Mouse (Mus musculus): ENCODE data around the gene Cdrt4. TPM values are rescaled to one million over a fixed set of nuclear protein-coding genes. Genes with fewer than 3 reads are reported as not detected.
A peak's percentile ranks its signal among the peaks of the same experiment; 100 is the strongest.

The Cdrt4 gene
- polyA plus RNA-seq, 1 experiment from 2014 or later, result not detected

DNA sequence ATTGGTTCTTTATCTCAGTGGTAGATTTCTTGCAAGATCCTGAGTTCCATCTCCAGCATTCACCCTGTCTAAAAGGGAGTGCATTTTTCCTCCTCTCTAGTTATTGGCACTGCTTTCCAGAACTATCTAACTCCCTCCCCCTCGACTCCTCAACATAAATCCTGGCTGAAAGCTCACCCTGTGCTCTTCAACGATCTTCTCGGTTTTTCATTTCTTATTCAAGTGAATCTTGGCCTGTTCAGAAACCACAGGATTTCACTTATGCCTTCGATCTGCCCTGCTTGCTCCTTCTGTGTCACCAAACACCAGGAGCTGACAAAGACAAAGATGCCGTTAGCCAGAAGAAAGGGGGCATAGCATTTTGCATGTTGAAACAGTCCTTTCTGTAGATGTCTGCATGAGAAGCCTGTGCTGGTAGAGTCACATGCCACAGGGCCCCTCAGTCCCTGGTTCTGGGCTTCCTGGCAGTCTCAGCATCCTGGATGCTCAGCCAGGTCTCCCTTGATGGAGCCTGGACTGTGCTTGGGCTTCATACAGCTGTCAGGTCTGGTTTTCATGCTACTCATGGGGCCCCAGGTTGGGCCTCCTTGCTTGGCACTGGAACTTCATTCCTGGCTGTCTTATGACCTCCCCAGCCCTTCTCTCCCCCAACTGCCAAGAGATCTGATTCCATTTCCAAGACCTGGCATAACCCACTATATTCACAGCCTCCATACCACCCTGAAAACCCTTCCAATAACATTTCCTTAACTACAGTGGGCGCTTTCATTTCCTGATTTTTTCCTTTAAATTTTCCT is 30.8 kb upstream of the Cdrt4 start:
- Histone ChIP-seq H3K27me3 (ENCODE audit: insufficient read depth, low read length) (no peaks in the 10 kb centered on the region), H3K36me3 (ENCODE audit: insufficient read depth, low read length) (no peaks in the 10 kb centered on the region), H3K4me2 (replicated peaks; ENCODE audit: low read depth, low read length) (peak overlapping the region; percentile 50; the same call in 1 of the 2 replicates), H3K4me3 (ENCODE audit: low read length) (no peak overlapping the region), H3K27ac (ENCODE audit: low read length) (peak overlapping the region; percentile 66), H3K4me1 (ENCODE audit: insufficient read depth, low read length) (peaks cover 8% of the 10 kb centered on the region; the same call in 1 of the 2 replicates), H3K9me3 (ENCODE audit: low read length) (no peaks in the 10 kb centered on the region), H3K9ac (replicated peaks; ENCODE audit: low read length) (peak overlapping the region; percentile 49)
- no peak for ATAC-seq (ENCODE audit: low FRiP score, low TSS enrichment)
- 46% methylated on average over 6 of the region's 6 CpGs for WGBS

DNA sequence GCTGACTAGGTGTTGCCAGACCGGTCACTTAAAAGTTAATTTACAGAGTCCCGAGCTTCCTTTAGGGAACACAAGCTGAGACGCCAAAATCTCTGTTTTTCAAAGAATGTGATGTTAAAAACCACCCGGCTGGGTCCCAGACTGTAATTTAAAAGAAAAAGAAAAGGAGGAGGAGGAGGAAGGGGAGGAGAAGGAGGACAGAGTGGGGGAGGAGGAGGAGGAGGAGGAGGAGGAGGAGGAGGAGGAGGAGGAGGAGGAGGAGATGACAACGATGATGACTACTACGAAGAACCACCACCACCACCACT is 30.3 kb upstream of the Cdrt4 start:
- no peaks in the 10 kb centered on the region for H3K9me3 ChIP-seq (ENCODE audit: low read length)
- H3K27ac ChIP-seq (ENCODE audit: low read length), result peak overlapping the region; percentile 66
- H3K4me1 ChIP-seq (ENCODE audit: insufficient read depth, low read length), result peaks cover 8% of the 10 kb centered on the region; the same call in 1 of the 2 replicates
- H3K4me2 ChIP-seq (replicated peaks; ENCODE audit: low read depth, low read length), result peak overlapping the region; percentile 50
- 12% methylated on average over 6 of the region's 6 CpGs for WGBS
- no peaks in the 10 kb centered on the region for H3K27me3 ChIP-seq (ENCODE audit: insufficient read depth, low read length)
- peak; percentile 17; the same call in 1 of the 2 replicates for ATAC-seq (ENCODE audit: low FRiP score, low TSS enrichment)
- no peaks in the 10 kb centered on the region for H3K36me3 ChIP-seq (ENCODE audit: insufficient read depth, low read length)
- no peak overlapping the region for H3K9ac ChIP-seq (replicated peaks; ENCODE audit: low read length)
- H3K4me3 ChIP-seq (ENCODE audit: low read length), result peak overlapping the region; percentile 23

DNA sequence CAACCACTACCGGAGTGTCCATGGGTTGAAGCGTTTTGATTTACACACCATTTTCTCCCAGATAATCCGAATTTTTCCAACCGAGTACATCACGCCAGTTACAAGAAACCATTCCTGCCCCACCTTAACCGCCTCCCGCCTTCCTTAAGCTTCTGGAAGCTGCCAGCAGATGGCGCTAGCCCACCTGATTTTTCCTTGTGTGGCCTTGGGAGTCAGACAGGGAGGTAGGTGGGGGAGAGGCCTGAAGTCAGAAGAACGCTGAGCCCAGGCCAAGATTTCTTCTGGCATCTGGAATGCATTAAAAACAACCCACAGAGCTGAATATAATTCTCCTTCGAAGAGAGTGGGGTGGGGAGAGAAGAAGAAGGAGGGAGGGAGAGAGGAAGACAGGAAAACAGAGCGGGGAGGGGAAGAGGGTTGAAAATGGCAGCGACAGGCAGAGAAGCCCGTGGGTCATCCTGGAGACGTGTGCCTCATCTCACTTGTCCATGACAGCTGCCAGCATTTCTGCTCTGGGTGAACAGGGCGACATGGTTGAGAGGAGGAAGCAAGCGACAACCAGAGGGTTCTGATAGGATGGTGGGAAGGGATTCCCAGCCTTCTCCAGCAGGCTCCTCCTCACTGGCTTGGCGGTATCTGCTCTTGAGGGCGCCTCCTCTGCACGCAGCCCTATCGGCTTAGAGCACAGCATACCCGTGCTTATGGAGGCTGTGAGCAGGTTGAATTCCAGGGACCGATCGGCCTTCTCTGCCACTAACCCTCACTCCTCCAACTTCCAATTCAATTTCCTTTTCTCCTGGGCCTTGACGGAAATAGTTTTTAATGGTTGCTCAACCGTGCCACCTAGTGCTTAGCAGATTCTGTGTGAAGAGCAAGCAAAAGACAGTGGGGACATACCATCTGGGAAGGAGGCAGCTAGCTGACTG is 29.7 kb upstream of the Cdrt4 start:
- Histone ChIP-seq H3K4me2 (replicated peaks; ENCODE audit: low read depth, low read length) (peak overlapping the region; percentile 50), H3K36me3 (ENCODE audit: insufficient read depth, low read length) (no peaks in the 10 kb centered on the region), H3K9me3 (ENCODE audit: low read length) (no peaks in the 10 kb centered on the region), H3K4me1 (ENCODE audit: insufficient read depth, low read length) (peaks cover 8% of the 10 kb centered on the region; the same call in 1 of the 2 replicates), H3K27ac (ENCODE audit: low read length) (peak overlapping the region; percentile 93), H3K9ac (replicated peaks; ENCODE audit: low read length) (peak overlapping the region; percentile 56), H3K27me3 (ENCODE audit: insufficient read depth, low read length) (no peaks in the 10 kb centered on the region), H3K4me3 (ENCODE audit: low read length) (peak overlapping the region; percentile 23)
- 14% methylated on average over 25 of the region's 25 CpGs for WGBS
- peak; percentile 94 for ATAC-seq (ENCODE audit: low FRiP score, low TSS enrichment)

DNA sequence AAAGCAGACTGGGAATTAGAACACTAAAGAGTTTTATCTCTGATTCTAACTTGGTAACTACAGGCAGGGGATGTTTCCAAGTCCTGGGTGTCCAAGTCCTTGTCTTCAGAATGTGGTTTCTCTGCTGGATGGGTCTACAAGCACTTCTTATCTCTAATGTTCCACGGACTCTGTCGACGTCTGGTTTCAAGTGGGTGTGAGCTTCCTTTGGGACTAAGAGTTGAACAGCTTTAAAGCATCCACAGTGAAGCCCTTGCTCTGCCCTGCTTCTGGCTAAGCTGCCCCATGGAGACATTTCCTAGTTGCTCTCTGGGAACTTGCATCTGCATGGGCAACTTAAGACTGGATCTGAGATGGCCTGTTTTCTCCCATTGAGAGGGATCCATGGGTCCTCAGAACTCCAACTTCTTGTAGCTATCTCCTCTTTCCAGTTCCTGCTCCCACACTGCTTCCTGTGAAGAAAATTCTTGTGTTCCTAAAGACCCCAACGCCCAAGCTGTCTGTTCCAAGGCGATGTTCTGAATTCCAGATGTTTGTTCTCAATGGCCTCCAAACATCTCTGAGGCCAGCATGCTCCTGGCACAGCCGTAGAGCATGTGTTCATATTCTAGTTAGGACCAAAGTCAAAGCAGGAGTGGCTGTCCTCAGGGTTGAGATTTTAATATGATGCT is 26.8 kb upstream of the Cdrt4 start:
- WGBS, result 72% methylated on average over 6 of the region's 6 CpGs
- Histone ChIP-seq H3K27ac (ENCODE audit: low read length) (no peak overlapping the region), H3K4me1 (ENCODE audit: insufficient read depth, low read length) (peaks cover 8% of the 10 kb centered on the region; the same call in 1 of the 2 replicates), H3K9ac (replicated peaks; ENCODE audit: low read length) (no peak overlapping the region), H3K36me3 (ENCODE audit: insufficient read depth, low read length) (no peaks in the 10 kb centered on the region), H3K4me2 (replicated peaks; ENCODE audit: low read depth, low read length) (no peak overlapping the region), H3K9me3 (ENCODE audit: low read length) (peaks cover 6% of the 10 kb centered on the region; the same call in 1 of the 2 replicates), H3K27me3 (ENCODE audit: insufficient read depth, low read length) (no peaks in the 10 kb centered on the region), H3K4me3 (ENCODE audit: low read length) (no peak overlapping the region)
- ATAC-seq (ENCODE audit: low FRiP score, low TSS enrichment), result no peak

DNA sequence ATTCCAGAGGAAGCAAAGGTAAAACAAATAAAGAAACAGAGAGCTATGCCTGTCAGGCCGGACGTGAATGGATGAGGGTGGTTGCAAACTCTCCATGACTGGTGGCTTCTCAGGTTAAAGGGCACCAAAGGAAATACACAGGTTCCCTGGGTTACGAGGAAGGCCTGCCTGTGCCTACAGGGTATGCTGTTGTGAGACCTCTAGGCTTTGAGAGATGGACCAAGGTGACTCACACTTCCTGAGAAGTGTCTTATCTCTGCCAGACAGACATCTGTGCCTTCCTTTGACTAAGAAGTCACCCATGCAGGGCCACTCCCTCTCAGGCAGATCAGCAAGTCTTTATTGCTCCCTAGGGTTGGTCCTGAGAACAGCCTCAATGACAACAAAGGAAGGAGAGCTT is 21.2 kb upstream of the Cdrt4 start:
- no peaks in the 10 kb centered on the region for H3K36me3 ChIP-seq (ENCODE audit: insufficient read depth, low read length)
- peaks cover 6% of the 10 kb centered on the region; the same call in 1 of the 2 replicates for H3K9me3 ChIP-seq (ENCODE audit: low read length)
- no peak overlapping the region for H3K27ac ChIP-seq (ENCODE audit: low read length)
- H3K4me3 ChIP-seq (ENCODE audit: low read length), result no peak overlapping the region
- 0 out of 2 replicates have a peak, but pooled peaks cover 3% of the 10 kb centered on the region for H3K4me1 ChIP-seq (ENCODE audit: insufficient read depth, low read length)
- H3K27me3 ChIP-seq (ENCODE audit: insufficient read depth, low read length), result no peaks in the 10 kb centered on the region
- no peak overlapping the region for H3K4me2 ChIP-seq (replicated peaks; ENCODE audit: low read depth, low read length)
- peak; percentile 75 for ATAC-seq (ENCODE audit: low FRiP score, low TSS enrichment)
- no peak overlapping the region for H3K9ac ChIP-seq (replicated peaks; ENCODE audit: low read length)
- WGBS, result 26% methylated on average over 3 of the region's 3 CpGs

DNA sequence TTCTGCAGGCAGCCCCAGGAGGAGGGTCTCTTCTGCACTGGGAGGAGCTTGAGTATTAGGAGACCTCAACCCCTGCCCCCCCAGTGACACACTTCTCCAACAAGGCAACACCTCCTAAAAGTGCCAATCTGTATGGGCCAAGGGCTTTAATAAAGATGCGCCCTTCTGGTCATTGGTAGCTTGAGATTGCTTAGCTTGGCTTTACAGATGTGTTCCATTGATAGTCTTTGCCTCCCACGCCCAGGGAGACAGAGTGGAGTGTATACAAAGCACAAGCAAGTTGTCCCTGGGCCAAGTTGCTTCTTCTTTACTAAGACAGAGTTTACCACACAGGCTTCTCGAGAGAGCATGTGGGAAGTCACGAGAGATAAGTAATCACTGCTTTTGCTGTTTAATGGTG is 20.4 kb upstream of the Cdrt4 start:
- Histone ChIP-seq H3K9me3 (ENCODE audit: low read length) (peaks cover 6% of the 10 kb centered on the region; the same call in 1 of the 2 replicates), H3K4me2 (replicated peaks; ENCODE audit: low read depth, low read length) (no peak overlapping the region), H3K9ac (replicated peaks; ENCODE audit: low read length) (no peak overlapping the region), H3K36me3 (ENCODE audit: insufficient read depth, low read length) (no peaks in the 10 kb centered on the region), H3K4me3 (ENCODE audit: low read length) (no peak overlapping the region), H3K27me3 (ENCODE audit: insufficient read depth, low read length) (no peaks in the 10 kb centered on the region), H3K27ac (ENCODE audit: low read length) (no peak overlapping the region), H3K4me1 (ENCODE audit: insufficient read depth, low read length) (0 out of 2 replicates have a peak, but pooled peaks cover 3% of the 10 kb centered on the region)
- no peak for ATAC-seq (ENCODE audit: low FRiP score, low TSS enrichment)
- WGBS, result 82% methylated on average over 4 of the region's 4 CpGs

DNA sequence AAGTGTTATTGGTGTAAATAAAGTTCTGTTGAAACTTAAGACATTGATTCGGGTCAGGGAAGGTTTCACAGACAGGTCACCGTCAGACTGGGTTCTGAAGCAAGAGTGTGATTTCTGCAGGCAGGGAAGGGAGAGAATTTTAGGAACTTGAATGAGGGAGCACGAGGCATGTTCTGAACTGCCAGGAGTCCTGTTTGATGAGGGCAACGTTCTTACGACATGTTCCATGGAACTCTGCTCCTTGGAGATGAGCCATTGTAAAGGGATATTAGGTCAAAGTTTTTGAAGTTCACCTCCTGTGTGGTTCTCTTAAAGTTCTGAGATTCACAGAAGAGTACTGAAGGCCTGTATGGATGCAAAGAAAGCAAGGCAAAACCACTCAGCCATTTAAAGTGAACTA is 19.9 kb upstream of the Cdrt4 start:
- Histone ChIP-seq H3K4me3 (ENCODE audit: low read length) (no peak overlapping the region), H3K4me2 (replicated peaks; ENCODE audit: low read depth, low read length) (no peak overlapping the region), H3K36me3 (ENCODE audit: insufficient read depth, low read length) (no peaks in the 10 kb centered on the region), H3K27ac (ENCODE audit: low read length) (no peak overlapping the region), H3K4me1 (ENCODE audit: insufficient read depth, low read length) (0 out of 2 replicates have a peak, but pooled peaks cover 3% of the 10 kb centered on the region), H3K9ac (replicated peaks; ENCODE audit: low read length) (no peak overlapping the region), H3K9me3 (ENCODE audit: low read length) (peaks cover 6% of the 10 kb centered on the region; the same call in 1 of the 2 replicates), H3K27me3 (ENCODE audit: insufficient read depth, low read length) (no peaks in the 10 kb centered on the region)
- no peak for ATAC-seq (ENCODE audit: low FRiP score, low TSS enrichment)
- 67% methylated on average over 5 of the region's 5 CpGs for WGBS

DNA sequence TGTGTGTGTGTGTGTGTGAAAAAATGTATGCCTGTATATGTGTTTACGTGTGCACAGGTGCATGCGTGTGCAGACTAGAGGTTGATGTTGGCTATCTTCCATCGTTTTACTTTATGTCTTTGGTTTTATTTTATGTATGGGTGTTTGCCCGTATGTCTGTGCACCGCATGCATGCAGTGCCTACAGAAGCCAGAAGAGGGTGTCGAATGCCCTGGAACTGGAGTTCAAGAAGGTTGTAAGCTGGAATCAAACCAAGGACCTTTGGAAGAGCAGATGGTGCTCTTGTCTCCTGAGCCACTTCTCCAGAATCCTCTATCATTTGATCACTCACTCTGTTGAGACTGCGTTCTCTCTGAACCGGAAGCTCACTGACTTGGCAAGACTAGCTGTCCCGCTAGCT is 17.9 kb upstream of the Cdrt4 start:
- Histone ChIP-seq H3K4me3 (ENCODE audit: low read length) (no peak overlapping the region), H3K4me2 (replicated peaks; ENCODE audit: low read depth, low read length) (no peak overlapping the region), H3K27me3 (ENCODE audit: insufficient read depth, low read length) (no peaks in the 10 kb centered on the region), H3K4me1 (ENCODE audit: insufficient read depth, low read length) (0 out of 2 replicates have a peak, but pooled peaks cover 3% of the 10 kb centered on the region), H3K27ac (ENCODE audit: low read length) (no peak overlapping the region), H3K9me3 (ENCODE audit: low read length) (no peaks in the 10 kb centered on the region), H3K9ac (replicated peaks; ENCODE audit: low read length) (no peak overlapping the region), H3K36me3 (ENCODE audit: insufficient read depth, low read length) (no peaks in the 10 kb centered on the region)
- no peak for ATAC-seq (ENCODE audit: low FRiP score, low TSS enrichment)
- 91% methylated on average over 9 of the region's 9 CpGs for WGBS

DNA sequence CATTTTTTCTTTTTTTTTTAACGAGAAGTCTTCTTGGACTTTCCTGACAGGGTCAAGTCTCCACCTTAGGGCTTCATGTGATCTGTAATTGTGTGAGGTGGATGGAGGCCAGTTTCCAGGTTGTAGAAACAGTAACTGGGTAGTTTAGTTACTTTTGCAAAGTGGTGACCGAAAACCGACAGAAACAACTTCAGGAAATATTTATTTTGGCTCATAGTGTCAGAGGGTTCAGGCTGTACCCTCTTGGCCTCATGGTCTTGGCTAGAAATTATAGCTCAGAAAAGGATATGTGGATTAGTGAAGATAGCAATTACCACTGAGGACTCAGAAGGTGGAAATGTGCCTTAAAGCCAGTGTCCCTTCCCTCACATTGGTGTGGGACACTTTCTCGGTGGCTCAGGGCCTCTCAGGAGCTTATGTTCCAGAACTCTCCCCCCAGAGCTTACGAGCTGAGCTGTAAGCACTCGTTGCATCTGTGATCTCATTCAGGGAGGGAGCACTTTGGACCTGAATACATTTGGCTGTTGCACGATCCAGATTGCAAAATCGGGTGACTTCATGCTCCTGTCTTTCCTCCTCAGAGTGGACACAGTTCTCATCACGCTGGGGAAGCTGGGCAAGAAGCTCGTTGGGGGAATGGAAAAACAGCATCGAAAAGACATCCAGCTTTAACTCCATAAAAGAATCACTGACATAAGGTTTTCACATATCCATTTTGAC is 16.0 kb upstream of the Cdrt4 start:
- H3K4me1 ChIP-seq (ENCODE audit: insufficient read depth, low read length), result no peaks in the 10 kb centered on the region
- H3K4me3 ChIP-seq (ENCODE audit: low read length), result no peak overlapping the region
- no peaks in the 10 kb centered on the region for H3K9me3 ChIP-seq (ENCODE audit: low read length)
- 82% methylated on average over 11 of the region's 11 CpGs for WGBS
- no peaks in the 10 kb centered on the region for H3K27me3 ChIP-seq (ENCODE audit: insufficient read depth, low read length)
- H3K4me2 ChIP-seq (replicated peaks; ENCODE audit: low read depth, low read length), result no peak overlapping the region
- no peak overlapping the region for H3K27ac ChIP-seq (ENCODE audit: low read length)
- no peak for ATAC-seq (ENCODE audit: low FRiP score, low TSS enrichment)
- H3K36me3 ChIP-seq (ENCODE audit: insufficient read depth, low read length), result no peaks in the 10 kb centered on the region
- H3K9ac ChIP-seq (replicated peaks; ENCODE audit: low read length), result no peak overlapping the region
